Mouse (Mus musculus): ENCODE measurements at regions not wholly inside any gene's neighbourhood (a gene's known extent, or its start where the extent isn't known, plus 50 kb on each side); places are given as distances from the start of the nearest gene placed in this dataset.
"Not testable (repeated sequence)": the region's sequence is repeated elsewhere in the genome, so short reads cannot be mapped to it uniquely, and the experiment has no call there.

DNA sequence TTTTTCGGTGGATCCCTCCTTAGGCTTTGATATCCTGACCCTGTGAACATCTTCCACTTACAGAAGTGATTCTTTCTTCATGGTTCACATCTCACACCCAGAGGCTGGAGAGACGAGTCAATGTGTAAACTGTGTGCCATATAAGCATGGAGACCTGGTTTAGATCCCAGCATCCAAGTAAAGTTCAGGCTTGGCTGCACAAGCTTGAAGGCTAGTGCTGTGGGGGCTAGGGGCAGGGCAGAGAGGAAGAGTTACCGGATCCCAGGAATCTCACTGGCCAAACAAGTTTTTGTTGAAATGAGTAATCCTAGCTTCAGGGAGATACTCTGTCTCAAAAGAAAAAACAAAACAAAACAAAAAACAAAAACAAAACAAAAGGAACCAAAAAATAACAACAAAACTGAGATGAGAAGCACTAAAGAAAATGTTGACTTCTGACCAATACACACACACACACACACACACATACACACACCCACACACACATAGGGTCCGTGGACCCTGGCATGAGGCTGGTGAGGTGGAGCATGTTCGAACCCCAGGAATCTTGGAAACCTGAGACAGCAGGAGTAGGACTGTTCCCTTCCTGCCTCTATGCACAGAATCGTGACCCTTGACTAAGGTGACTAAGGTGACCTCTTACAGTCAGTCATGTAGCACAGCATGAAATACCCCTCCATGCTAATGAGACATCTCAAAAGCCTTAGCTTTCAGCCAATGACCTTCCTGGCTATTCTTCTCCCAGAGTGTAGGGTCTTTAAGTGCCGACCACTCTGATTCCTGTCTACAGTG lies 55.2 kb downstream of the Gm12728 start:
- no peak for DNase-seq

- DNase-seq, result not testable (repeated sequence)
Measured at GRCm38 (mm10) chr4:105845998-105846989, 56.6 kb downstream of the Gm12728 start.

- DNase-seq, result no peak
Measured at GRCm38 (mm10) chr4:105853086-105853485, 63.4 kb downstream of the Gm12728 start.

- DNase-seq, result no peak
Measured at GRCm38 (mm10) chr4:105859052-105859864, 69.6 kb downstream of the Gm12728 start.

DNA sequence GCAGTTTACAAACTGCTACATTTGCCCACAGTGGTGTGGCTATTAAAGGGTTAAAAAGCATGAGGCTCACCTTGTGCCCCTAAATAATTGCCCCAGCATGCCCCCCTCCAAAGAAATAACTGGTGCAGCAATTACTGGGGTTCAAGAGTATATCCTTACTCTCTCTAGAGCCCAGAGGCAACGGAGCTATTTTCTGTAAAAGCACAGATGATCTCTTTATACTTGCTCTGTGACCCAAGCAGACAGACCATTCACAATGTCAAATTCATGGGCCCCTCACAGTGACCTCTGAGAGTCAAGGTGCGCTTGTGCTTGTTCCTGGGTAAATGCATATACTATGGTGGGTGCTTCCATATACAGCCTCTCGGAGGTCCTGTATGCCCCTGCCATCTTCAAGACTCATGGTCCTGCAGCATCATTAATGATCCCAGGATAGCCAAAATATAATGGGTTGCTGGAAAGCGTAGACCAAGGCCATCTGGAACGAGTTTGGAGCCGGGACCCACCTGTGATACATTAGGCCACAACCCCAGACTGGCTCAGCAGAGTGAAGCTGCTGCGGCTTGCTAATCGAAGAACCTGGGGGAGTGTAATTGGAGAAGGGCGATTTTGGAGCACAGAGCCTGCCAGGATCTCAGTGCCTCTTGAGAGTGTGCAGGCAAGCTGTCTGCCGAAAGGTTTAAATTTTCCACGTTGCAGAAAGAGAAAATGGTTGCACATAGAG lies 71.4 kb downstream of the Gm12728 start:
- DNase-seq, result no peak

- DNase-seq, result no peak
Measured at GRCm38 (mm10) chr4:105861654-105862037, 72.0 kb downstream of the Gm12728 start.

GRCm38 (mm10) chr4:105870512-105870911 lies 80.8 kb downstream of the Gm12728 start:
- no peak for DNase-seq

GRCm38 (mm10) chr4:105877246-105877645 lies 87.6 kb downstream of the Gm12728 start:
- DNase-seq, result no peak

GRCm38 (mm10) chr4:105879891-105880290 lies 90.2 kb downstream of the Gm12728 start:
- no peak for DNase-seq

- DNase-seq, result no peak
Measured at GRCm38 (mm10) chr4:105884791-105885190, 95.1 kb downstream of the Gm12728 start.

DNA sequence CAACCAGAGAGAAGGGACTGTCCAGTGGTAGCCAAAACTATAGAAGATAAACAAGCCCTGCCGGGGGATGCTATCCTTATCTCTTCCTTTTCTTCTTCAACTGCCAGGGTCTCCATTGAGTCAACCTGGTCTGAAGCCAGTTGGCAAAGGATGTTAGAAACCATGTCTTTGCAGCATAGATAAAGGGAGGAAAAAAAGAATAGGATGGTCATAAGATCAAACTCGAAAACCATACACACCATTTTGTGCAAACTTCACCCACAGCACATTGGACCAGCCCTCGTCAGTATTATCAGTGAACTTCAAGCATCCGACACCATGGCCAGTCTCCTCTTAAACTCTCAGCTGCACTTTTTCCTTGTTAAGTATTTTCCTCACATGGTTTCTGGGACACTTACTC lies 101.8 kb downstream of the Gm12728 start:
- DNase-seq, result no peak

GRCm38 (mm10) chr4:105892065-105892464 lies 102.4 kb downstream of the Gm12728 start:
- DNase-seq, result no peak

- no peak for DNase-seq
Measured at GRCm38 (mm10) chr4:105895116-105895515, 105.4 kb downstream of the Gm12728 start.

DNA sequence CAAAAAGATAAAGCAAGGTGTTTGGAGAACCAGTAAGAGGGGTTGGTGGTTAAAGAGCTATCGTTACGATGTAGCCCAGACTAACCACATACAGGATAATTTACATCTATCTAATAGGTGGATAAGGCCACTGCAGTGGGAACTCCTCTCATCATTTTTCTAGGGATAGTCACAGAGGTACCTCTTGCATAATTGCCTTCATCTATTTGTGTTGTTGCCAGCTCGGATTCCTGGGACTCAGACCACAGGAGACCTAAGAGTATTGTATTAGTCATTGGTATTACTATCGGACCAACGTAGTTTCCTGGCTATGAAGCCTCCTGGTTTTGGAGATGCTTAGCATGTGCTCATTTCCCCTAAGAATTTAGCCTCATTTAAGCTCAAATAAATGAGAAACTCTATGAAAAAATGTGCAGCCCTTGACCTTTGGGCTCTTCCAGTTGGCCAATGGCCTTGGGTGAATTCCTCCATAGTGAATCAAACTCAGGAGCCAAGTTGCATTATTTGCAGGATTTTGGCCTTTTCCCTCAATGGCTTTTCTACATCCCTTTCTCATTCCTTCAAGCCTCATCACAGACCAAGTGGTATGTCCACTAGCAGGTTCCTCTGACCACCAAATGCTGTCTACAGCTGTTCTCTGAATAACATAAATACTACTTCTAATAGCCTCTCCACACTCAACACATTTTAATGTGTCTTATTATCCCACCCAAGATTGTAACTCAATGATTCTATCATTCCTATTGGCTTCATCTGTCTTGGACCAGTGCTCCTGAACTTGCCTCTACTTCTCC lies 108.6 kb downstream of the Gm12728 start:
- DNase-seq, result no peak

- no peak for DNase-seq
Measured at GRCm38 (mm10) chr4:105904896-105905295, 115.2 kb downstream of the Gm12728 start.

DNA sequence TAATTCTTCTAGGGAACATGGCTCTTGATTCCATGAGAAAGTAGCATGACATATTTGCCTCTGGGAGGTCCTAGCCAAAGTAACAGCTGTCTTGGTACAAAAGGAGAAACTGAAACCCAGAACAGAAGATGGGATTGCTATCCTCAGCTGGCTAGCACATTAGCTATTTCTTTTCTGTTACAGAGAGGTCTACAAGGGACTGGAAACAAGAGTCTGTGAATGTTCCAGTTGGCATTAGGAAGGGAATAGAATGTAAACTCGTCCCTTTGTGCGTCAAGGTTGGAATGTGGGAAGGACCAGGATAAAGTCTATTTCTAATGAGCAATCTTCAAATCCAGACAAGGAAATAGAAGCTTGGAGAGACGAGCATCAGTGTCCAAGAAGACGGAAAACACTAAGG lies 116.7 kb downstream of the Gm12728 start:
- no peak for DNase-seq

DNA sequence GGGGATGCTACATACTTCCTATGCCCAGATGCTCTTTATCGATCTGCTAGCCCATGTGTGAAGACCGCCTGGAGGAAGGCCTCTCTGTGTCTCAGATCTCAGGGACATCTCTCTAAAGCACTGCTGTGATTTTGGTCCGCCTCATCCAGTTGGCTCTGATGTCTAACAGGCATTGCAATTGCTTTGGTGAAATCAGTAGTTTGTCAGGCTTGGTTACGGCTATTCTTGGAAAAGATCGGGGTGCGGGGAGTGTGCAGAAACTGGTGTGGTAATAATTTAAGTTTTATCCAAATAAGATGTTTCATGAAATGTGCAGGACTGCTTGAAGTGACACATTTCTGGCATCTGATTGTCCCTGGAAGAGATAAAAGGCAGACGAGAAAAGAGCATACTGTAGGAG lies 117.9 kb downstream of the Gm12728 start:
- no peak for DNase-seq

DNA sequence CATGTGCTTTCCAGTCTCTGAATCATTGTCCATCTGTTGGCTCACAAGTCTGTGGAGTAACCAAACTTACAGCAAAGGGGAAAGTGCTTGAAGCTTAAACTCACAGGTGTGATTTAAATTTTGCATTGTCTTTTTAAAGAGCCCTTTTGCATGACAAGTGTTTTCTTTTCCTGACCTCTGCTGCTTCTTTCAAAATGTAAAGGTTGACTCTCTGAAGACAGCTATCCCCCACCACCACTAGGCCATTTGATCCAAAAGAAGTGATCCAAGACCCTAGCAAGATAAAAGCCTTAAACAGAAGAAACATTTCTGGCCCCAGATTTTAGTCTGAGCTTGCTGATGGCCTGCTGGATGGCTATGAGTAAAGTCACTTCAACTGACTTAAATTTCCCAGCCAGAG lies 118.6 kb downstream of the Gm12728 start:
- no peak for DNase-seq

GRCm38 (mm10) chr4:105909272-105909671 lies 119.6 kb downstream of the Gm12728 start:
- DNase-seq, result no peak

DNA sequence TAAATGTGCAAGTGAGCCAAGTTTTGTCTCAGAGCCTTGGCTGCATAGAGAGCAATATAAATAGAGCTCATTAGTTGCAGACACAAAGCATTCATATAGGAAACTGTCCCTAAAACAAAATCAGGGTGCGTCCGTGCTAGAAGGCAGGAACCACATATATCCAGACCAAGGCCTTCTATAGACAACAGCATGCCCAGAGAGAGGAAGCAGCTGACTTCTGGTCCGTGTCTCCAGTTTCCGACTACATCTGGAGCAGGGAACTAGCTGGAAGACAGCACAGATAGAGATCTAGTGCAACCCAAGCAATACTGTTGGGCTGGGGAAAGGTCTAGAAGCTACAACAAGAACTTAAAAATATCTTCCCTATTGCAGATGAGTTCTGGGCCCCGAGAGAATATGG lies 121.0 kb downstream of the Gm12728 start:
- DNase-seq, result no peak

GRCm38 (mm10) chr4:105911678-105912077 lies 122.0 kb downstream of the Gm12728 start:
- no peak for DNase-seq

Measured in thymus, postnatal 25 days (tissue).